Mouse (Mus musculus) MEL-GATA-1-ER (cell line): ENCODE data around the gene Spta1.
A peak's percentile ranks its signal among the peaks of the same experiment; 100 is the strongest.

Source experiments
- DNase-seq: peaks from one replicate; pipeline ENCODE4 v3.0.0-alpha.2; 2012; ENCODE audit warnings: low read depth; ENCODE audit errors: extremely low read depth

Spta1 gene

DNA sequence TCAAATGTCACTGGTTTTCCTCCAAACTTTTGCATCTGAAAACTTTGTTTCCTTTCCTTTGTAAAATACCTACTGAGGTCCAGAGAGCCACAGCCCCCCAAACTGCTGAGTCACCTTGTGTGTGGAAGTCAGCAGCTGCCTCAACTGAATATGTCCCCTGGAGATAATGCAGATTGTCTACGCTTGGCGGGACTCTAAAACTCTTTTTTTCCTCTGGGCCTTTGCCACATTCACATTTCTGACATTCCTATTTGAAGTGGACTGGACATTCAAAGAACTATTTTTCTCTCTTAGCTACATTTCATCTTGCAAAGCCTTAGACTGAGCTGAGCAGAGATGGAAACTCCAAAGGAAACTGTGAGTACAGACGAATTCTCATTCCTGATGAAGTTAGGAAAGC lies at the start of gene Spta1:
Spta1 (plus strand) TSS at position 172 of the 400 bp plus-strand sequence.
- peak; percentile 84 for DNase-seq

- no peak for DNase-seq
Measured at GRCm38 (mm10) chr1:174131217-174131616, 41.4 kb upstream of the Spta1 start, which contains the start of gene Olfr424. Gene Olfr424, plus strand, starts transcription at chr1:174131517.

DNA sequence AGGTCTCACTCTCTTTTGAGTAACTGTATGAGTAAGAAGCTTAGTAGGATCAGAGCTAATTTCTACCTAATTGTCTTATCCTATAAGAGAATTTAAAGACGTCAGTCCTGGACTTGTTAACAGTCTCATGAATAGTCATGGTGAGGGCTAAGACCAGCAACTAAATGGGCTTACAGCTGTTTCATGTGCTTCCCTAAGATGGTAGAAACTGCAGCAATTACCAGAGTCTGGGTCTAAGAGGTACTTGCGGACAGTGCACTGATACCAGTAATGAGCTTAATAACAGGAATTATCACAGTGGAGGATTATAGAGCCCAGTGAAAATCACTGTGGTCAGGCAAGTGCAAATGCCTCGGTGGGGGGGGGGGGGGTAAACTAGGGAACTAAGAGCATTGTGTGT lies 40.6 kb upstream of the Spta1 start:
- no peak for DNase-seq

GRCm38 (mm10) chr1:174141384-174141783 lies 31.2 kb upstream of the Spta1 start:
- DNase-seq: no peak

DNA sequence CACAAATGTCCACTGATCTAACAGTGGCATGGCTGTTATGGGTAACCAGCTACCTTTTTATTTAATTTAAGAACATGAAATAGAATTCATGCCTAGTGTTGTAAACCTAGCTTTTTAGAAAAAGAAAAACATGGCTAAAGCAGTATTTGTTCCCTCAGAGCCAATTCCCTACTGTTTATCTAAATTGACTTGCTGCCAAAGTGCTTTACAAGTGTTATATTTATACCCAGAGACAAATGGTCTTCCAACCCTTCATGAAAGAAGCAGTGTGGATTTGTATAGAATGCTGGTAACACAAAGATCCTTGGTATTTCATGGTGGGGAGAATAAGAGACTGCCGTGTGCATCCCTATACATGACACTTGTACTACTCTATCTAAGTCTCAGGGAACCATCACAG lies 25.9 kb upstream of the Spta1 start:
- DNase-seq: no peak

DNA sequence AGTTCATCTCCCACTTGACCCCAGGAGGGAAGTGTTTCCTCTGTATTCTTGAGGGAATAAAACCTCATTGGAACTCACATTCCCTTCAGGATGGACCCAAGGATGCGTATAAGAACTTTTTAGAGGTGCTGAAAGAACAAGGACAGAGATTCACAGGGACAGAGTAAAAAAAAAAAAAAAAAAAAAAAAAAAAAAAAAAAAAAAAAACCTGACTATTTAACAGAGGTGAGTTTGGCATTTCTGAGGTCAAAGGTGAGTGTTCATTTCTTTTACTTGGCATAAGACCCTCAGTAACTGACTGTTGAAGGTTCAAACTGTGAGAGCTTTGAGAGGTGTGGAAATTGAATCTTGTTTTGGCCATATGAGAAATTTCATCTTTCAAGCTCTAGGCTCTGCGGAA lies 23.3 kb upstream of the Spta1 start:
- no peak for DNase-seq

DNA sequence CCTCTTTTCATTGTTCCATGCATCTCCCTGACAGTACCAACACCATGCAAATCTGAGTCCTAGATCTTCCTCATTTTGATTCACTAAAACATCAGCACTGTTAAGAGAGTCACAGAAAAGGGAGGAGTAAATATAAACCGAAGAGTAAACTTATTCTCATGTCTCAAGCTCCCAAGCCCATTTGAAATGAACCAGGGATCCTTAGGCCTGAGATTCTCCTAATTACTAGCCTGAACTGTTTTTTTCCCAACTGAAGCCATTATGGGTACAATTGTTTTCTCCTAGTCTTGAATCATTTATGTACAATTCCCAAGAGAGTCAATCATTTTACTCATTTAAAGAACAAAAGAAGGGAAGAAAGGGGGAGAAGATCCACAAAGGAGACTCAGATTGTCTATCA lies 17.2 kb upstream of the Spta1 start, which contains the start of gene Olfr420:
Olfr420 (plus strand) TSS at position 301 of the 400 bp plus-strand sequence.
- DNase-seq: no peak

DNA sequence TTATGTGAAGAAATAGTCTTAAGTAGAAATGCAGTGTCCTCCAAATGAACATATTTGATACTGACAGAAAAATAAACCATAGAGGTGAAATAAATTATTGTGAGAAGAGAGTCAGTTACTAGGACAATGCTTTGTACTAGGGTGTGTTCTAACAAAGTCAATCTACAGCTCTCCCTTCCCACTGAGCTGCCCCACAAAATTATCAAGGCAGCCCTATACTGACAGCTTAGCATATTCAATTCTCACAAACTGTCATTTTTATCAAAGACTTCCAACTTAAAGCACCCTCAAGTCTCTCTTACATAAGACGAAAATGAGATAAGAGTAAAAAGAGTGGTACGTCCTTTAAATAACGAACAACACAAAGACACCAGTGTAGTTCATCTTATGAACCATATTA lies 15.0 kb upstream of the Spta1 start:
- DNase-seq: no peak

DNA sequence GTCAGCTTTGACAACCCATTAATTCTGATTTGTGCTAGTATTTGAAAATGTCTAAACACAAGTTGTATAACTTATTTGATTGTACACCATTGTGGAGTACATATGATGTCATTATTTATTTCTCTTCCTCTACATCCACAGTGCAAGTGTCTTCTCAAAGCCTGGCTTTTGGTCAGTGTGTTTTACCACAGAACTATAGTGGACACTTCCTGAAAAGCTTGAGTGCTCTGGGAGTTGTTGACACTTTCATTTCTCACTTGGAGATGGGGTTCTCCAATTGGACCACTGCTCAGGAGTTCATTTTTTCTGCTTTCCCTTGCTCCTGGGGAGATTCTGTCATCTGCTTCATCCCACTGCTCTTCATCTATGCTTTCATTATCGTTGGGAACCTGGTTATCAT lies 14.1 kb upstream of the Spta1 start:
- DNase-seq: no peak

DNA sequence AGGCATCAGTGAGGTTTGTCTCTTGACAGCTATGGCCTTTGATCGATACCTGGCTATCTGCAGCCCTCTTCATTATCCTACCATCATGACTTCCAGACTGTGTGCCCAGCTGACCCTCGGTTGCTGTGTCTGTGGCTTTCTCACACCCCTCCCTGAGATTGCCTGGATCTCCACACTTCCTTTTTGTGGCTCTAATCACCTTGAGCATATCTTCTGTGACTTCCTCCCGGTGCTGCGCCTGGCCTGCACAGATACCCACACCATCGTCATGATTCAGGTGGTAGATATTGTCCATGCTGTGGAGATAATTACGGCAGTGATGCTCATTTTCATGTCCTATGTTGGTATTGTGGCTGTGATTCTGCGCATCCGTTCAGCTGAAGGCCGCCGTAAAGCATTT lies 13.5 kb upstream of the Spta1 start:
- no peak for DNase-seq

DNA sequence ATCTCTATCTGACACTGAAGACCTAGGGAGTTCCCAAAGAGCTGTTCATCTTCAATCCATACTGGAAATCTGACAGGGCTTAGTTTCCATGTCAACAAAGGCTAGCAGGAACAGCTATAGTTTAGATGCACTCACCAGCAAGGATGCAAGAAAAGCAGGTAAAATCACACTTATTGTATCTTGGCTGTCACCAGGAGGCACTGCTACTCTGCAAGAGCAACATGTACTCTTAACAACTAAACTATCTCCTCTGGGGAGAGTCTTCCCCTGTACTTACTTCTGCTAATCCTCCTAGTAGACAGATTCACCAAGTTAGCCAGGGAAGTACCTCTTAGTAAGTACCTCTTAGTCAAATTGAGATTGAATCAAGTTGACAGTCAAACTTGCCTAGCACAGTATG lies 3.6 kb upstream of the Spta1 start:
- no peak for DNase-seq

GRCm38 (mm10) chr1:174170706-174171501 lies 1.7 kb upstream of the Spta1 start:
- DNase-seq: no peak

- peak; percentile 89 for DNase-seq
Measured at GRCm38 (mm10) chr1:174171537-174171936, 1.0 kb upstream of the Spta1 start.

DNA sequence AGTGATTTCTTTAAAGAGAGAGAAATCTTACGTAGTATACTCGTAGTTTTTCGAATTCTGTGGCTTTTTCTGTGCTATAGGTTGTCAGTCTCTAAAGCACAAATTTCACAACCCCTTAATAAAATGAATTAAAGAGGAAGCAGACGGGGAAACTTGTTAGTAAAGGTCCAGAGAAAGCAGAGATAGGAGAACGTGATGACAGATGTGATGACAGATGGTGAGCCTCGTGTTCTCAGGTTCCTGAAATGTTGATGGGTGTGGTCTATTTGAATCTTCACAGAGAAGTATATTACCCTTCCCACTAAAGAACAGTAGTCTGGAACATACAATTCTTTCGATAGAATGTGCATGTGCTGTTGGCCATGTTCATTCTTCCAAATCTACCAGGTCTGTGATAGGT lies 32.1 kb downstream of the Spta1 start:
- DNase-seq: no peak

DNA sequence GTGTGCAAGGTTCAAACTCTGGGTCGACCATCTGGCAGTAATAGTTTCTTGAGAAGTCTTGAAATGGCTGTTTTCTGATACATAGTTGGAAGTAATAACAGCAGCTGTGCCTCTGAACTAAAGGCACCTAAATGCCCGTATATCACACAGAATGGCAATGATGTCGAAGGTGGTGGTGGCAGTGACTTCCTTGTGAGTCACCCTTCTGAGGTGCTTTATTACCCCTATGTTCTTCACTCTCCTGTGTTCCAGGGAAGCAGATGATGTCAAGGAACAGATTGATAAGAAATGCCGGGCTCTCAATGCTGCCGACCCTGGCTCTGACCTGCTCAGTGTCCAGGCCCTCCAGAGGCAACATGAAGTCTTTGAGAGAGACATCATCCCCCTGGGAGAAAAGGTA lies 39.7 kb downstream of the Spta1 start:
- DNase-seq: no peak

DNA sequence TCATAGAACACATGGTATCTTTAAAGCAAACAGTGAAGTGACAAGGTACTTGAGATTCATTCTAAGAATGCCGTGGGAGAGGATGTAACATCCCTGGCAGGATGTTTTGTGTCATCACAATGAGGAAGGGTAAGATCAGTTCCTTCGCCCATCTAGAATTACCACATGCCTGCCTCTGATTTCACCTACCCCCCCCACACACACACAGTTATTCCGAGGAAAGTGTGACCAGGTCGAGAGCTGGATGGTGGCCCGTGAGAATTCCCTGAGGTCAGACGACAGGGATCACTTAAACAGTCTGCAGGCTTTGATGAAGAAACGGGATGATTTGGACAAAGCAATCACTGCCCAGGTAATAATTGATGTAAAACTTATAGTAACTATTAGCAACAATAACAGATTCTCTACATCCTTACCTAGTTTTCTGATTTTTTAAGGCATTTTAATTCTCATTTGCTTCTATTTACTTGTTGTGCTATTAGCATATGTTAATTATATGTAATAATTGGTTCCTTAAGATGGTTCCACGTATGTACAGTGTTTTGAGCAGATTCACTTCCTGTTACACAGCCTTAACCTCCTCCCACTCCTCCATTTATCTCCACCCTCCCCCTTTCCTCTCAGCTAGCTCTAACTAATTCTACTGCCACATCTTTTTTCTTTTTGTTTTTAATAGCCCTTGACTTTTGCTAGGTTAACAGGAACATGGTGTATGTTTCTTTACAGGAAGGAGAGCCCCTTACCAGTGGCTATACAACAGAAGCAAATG lies 42.9 kb downstream of the Spta1 start:
- DNase-seq: no peak

DNA sequence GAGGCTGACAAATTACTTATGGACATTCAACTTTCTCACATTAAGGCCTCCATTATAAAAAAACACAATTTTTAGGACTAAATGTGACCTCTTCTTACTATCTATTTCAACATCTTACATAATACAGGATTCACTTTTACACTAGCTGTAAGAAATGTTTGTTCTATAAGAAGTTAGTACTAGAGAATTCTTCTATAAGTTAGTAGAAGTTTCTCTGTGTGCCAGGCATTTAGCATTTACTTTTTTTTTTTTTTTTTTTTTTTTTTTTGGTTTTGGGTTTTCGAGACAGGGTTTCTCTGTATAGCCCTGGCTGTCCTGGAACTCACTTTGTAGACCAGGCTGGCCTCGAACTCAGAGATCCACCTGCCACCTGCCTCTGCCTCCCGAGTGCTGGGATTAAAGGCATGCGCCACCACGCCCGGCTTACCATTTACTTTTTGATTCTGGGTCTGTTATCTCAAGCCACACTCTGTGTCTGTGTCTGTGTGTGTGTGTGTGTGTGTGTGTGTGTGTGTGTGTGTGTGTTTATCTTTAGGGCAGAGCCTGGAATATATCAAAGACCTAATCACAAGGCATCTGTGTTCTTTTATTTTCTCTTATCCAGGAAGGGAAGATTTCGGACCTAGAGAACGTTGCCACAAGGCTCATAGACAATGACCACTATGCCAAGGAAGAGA lies 44.1 kb downstream of the Spta1 start:
- DNase-seq: no peak

- no peak for DNase-seq
Measured at GRCm38 (mm10) chr1:174239916-174240315, 67.3 kb downstream of the Spta1 start.

DNA sequence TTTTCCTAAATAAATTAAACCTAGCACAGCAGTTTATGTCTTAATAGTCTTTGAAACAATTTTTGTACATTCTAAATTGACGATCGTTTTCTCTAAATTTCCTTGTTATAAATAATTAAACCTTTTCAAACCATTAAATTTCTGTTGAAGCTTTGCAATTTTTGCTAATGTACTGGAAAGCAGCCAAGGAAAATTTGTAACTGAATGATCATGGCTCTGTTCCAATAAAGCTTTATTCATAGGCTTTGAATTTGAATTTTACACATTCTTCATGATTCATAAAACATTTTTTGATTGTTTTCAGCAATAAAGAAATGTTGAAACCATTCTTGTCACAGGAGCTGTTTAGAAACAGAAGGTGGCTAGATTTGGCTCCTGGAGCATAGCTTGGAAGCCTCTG lies 72.0 kb downstream of the Spta1 start:
- DNase-seq: no peak

DNA sequence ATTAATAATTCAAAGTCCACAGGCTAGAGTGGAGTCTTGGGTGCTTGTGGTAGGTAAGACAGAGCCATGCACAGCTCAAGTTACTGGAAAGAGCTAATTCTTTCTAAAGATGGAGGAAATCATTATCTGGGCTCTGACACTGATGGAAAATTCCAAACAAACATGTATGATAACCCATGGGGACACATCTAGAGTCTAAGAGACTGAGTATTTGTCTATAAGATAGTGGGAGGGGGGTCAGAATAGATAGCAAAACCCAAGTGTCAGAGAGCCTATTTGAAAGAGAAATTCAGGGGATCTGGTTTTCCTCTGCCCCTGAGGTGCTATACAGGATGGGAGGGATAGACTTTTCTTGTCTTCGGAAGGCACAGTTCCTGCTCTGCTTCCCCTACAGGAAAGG lies 73.5 kb downstream of the Spta1 start:
- DNase-seq: no peak

- DNase-seq: no peak
Measured at GRCm38 (mm10) chr1:174247170-174247569, 74.6 kb downstream of the Spta1 start.

DNA sequence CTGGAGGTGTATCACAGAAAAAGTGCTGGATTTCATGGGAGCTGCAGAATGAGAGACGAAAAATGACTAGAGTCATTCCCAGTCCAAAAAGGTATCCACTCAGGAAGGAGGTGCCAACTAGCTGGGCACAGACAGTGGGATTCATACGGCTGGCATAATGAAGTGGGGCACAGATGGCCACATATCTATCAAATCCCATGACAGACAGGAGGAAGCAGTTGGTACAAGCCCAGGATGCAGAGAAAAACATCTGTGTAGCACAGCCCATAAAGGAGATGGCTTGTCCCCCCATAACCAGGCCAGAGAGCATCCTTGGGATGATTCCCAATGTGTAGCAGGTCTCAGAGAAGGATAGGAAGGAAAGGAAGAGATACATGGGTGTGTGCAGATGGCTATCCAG lies 77.8 kb downstream of the Spta1 start:
- DNase-seq: no peak
